Mouse (Mus musculus): ENCODE measurements around the gene Sapcd1. TPM values are rescaled to one million over a fixed set of nuclear protein-coding genes. Genes with fewer than 3 reads are reported as not detected.
"Not testable (repeated sequence)": the region's sequence is repeated elsewhere in the genome, so short reads cannot be mapped to it uniquely, and the experiment has no call there.

The Sapcd1 gene
- polyA plus RNA-seq, 1 experiment, result 0.14 TPM

- H3ac ChIP-seq (ENCODE audit: control insufficient read depth, insufficient read length), result no peak overlapping the region
- TF ChIP-seq POLR2AphosphoS2 (IDR thresholded peaks at IDR 0.05; ENCODE audit: insufficient read length, low read depth) (no peak), USF1 (IDR thresholded peaks at IDR 0.05; ENCODE audit: low read depth) (no peak), REST (IDR thresholded peaks at IDR 0.05; ENCODE audit: insufficient read depth, insufficient read length) (no peak), MYOD1 (IDR thresholded peaks at IDR 0.05; ENCODE audit: control insufficient read depth in 1 of 3, insufficient read length in 2 of 3, low read depth in 2 of 3) (no peak), POLR2A (IDR thresholded peaks at IDR 0.05; ENCODE audit: insufficient read length, low read depth) (no peak), TCF3 (IDR thresholded peaks at IDR 0.05; ENCODE audit: insufficient read length, low read depth) (no peak)
- H3K79me2 ChIP-seq (ENCODE audit: control insufficient read depth, insufficient read depth), result peaks cover 36% of the 10 kb centered on the region
- H3K36me3 ChIP-seq (ENCODE audit: control insufficient read depth, insufficient read depth), result peaks cover 49% of the 10 kb centered on the region
- no peak overlapping the region for H3K4me3 ChIP-seq
- H3K27me3 ChIP-seq (ENCODE audit: control insufficient read depth, insufficient read depth, insufficient read length), result no peaks in the 10 kb centered on the region
- H3K4me2 ChIP-seq (ENCODE audit: low read depth), result no peak overlapping the region
These were observed 20.3 kb downstream of the Sapcd1 start for GRCm38 (mm10) chr17:35007387-35007991.

GRCm38 (mm10) chr17:35005902-35006301 is 21.9 kb downstream of the Sapcd1 start:
- H3K4me3 ChIP-seq; H3K4me2 ChIP-seq (ENCODE audit: low read depth); H3ac ChIP-seq (ENCODE audit: control insufficient read depth, insufficient read length); H3K27me3 ChIP-seq (ENCODE audit: control insufficient read depth, insufficient read depth, insufficient read length): not testable (repeated sequence)
- peaks cover 45% of the 10 kb centered on the region for H3K36me3 ChIP-seq (ENCODE audit: control insufficient read depth, insufficient read depth)
- H3K79me2 ChIP-seq (ENCODE audit: control insufficient read depth, insufficient read depth), result peaks cover 50% of the 10 kb centered on the region

- Histone ChIP-seq H3K36me3 (ENCODE audit: control insufficient read depth, insufficient read depth) (peaks cover 42% of the 10 kb centered on the region), H3K27me3 (ENCODE audit: control insufficient read depth, insufficient read depth, insufficient read length) (no peaks in the 10 kb centered on the region), H3ac (ENCODE audit: control insufficient read depth, insufficient read length) (no peak overlapping the region), H3K4me2 (ENCODE audit: low read depth) (no peak overlapping the region), H3K79me2 (ENCODE audit: control insufficient read depth, insufficient read depth) (peaks cover 50% of the 10 kb centered on the region), H3K4me3 (no peak overlapping the region)
- TF ChIP-seq TCF12 (IDR thresholded peaks at IDR 0.05; ENCODE audit: insufficient read depth, poor library complexity, severe bottlenecking), result no peak
- TF ChIP-seq CEBPB (IDR thresholded peaks at IDR 0.05; ENCODE audit: insufficient read depth, poor library complexity, severe bottlenecking), result no peak
- TF ChIP-seq MYOG (IDR thresholded peaks at IDR 0.05; ENCODE audit: control insufficient read depth in 1 of 3, insufficient read depth in 1 of 3, insufficient read length in 2 of 3, low read depth in 2 of 3), result no peak
- TF ChIP-seq REST (IDR thresholded peaks at IDR 0.05; ENCODE audit: insufficient read depth, insufficient read length), result no peak
- TF ChIP-seq SRF (IDR thresholded peaks at IDR 0.05; ENCODE audit: control insufficient read depth, insufficient read length, low read depth), result no peak
- TF ChIP-seq E2F4 (IDR thresholded peaks at IDR 0.05; ENCODE audit: insufficient read depth), result no peak
- no peak for TF ChIP-seq MAX (IDR thresholded peaks at IDR 0.05; ENCODE audit: low read depth)
- TF ChIP-seq TCF3 (IDR thresholded peaks at IDR 0.05; ENCODE audit: insufficient read length, low read depth), result no peak
- TF ChIP-seq MYOD1 (IDR thresholded peaks at IDR 0.05; ENCODE audit: control insufficient read depth in 1 of 3, insufficient read length in 2 of 3, low read depth in 2 of 3), result no peak
- TF ChIP-seq POLR2A (IDR thresholded peaks at IDR 0.05; ENCODE audit: insufficient read length, low read depth), result no peak
- no peak for TF ChIP-seq USF1 (IDR thresholded peaks at IDR 0.05; ENCODE audit: low read depth)
- no peak for TF ChIP-seq POLR2AphosphoS2 (IDR thresholded peaks at IDR 0.05; ENCODE audit: insufficient read length, low read depth)
These were observed 22.7 kb downstream of the Sapcd1 start for GRCm38 (mm10) chr17:35005158-35005557.

- Histone ChIP-seq H3K27me3 (ENCODE audit: control insufficient read depth, insufficient read depth, insufficient read length) (no peaks in the 10 kb centered on the region), H3K36me3 (ENCODE audit: control insufficient read depth, insufficient read depth) (peaks cover 37% of the 10 kb centered on the region), H3K4me3 (peak overlapping the region; percentile 98), H3K79me2 (ENCODE audit: control insufficient read depth, insufficient read depth) (peaks cover 59% of the 10 kb centered on the region), H3ac (ENCODE audit: control insufficient read depth, insufficient read length) (no peak overlapping the region), H3K4me2 (ENCODE audit: low read depth) (no peak overlapping the region)
- no peak for TF ChIP-seq POLR2A (IDR thresholded peaks at IDR 0.05; ENCODE audit: insufficient read length, low read depth)
- no peak for TF ChIP-seq MYOG (IDR thresholded peaks at IDR 0.05; ENCODE audit: control insufficient read depth in 1 of 3, insufficient read depth in 1 of 3, insufficient read length in 2 of 3, low read depth in 2 of 3)
- TF ChIP-seq CEBPB (IDR thresholded peaks at IDR 0.05; ENCODE audit: insufficient read depth, poor library complexity, severe bottlenecking), result no peak
- no peak for TF ChIP-seq POLR2AphosphoS2 (IDR thresholded peaks at IDR 0.05; ENCODE audit: insufficient read length, low read depth)
These were observed 23.6 kb downstream of the Sapcd1 start for GRCm38 (mm10) chr17:35004075-35004717.

- H3K4me2 ChIP-seq (ENCODE audit: low read depth), result peak overlapping the region; percentile 98
- H3ac ChIP-seq (ENCODE audit: control insufficient read depth, insufficient read length), result peak overlapping the region; percentile 92
- H3K36me3 ChIP-seq (ENCODE audit: control insufficient read depth, insufficient read depth), result peaks cover 34% of the 10 kb centered on the region
- TF ChIP-seq TCF3 (IDR thresholded peaks at IDR 0.05; ENCODE audit: insufficient read length, low read depth) (no peak), POLR2A (IDR thresholded peaks at IDR 0.05; ENCODE audit: insufficient read length, low read depth) (peak; percentile 1)
- H3K27me3 ChIP-seq (ENCODE audit: control insufficient read depth, insufficient read depth, insufficient read length), result no peaks in the 10 kb centered on the region
- peaks cover 69% of the 10 kb centered on the region for H3K79me2 ChIP-seq (ENCODE audit: control insufficient read depth, insufficient read depth)
- H3K4me3 ChIP-seq, result peak overlapping the region; percentile 98
These were observed 24.6 kb downstream of the Sapcd1 start for GRCm38 (mm10) chr17:35003022-35003838.

All from myocyte (in vitro differentiated cells).